Mouse (Mus musculus): ENCODE results near the gene Kctd14.

DNA sequence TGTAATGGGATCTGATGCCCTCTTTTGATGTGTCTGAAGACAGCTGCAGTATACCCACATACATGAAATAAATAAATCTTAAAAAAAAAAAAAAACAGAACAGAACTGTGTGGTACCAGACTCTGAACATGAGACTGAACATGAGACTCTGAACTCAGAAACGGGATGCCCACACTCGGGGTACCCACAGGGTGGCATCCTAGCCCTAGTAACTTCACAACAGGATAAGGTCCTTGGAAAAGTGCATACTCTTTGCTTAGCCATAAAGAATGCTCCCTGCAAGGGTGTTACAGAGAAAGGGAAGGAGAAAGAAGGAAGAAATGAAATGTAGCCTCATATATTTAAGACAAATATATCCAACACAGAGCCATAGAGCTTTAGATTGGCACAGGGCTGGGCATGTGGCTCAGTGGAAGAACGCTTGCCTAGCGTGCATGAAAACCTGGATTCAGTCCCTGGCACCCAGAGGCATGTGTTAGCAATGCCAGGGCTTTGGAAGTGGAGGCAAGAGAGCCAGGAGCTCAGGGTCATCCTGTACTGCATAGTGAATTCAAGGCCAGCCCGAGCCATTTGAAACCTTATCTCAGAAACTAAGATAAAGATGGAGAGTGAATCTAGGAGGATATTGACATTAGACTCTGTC is 23.2 kb upstream of the Kctd14 start:
- TF ChIP-seq MAX (IDR thresholded peaks at IDR 0.05), result no peak
- no peak for TF ChIP-seq CTCF (IDR thresholded peaks at IDR 0.05; ENCODE audit: control insufficient read depth, insufficient read depth, insufficient read length)
- no peak for TF ChIP-seq USF1 (IDR thresholded peaks at IDR 0.05; ENCODE audit: low read depth)
- no peak for TF ChIP-seq CEBPB (IDR thresholded peaks at IDR 0.05; ENCODE audit: low read depth)
- TF ChIP-seq MYOG (IDR thresholded peaks at IDR 0.05; ENCODE audit: control insufficient read depth, extremely low read depth, insufficient read length), result no peak
- no peak for TF ChIP-seq FOSL1 (IDR thresholded peaks at IDR 0.05; ENCODE audit: insufficient read depth, low read length, poor library complexity, severe bottlenecking)
- no peak for TF ChIP-seq MYOD1 (IDR thresholded peaks at IDR 0.05; ENCODE audit: control insufficient read depth, insufficient read length, low read depth)

Data from C2C12 (cell line).